Mouse (Mus musculus) E14TG2a.4 (cell line): ENCODE results near the gene Hcst.

ENCODE experiments used
- CTCF ChIP-seq: conservative IDR thresholded peaks from 2 replicates; pipeline ENCODE4 v1.5.1; 2014; ENCODE audit warnings: low read length
- POU5F1 ChIP-seq: IDR thresholded peaks from 2 replicates; pipeline ENCODE4 v1.6.1; 2014; ENCODE audit warnings: low read length, borderline replicate concordance

DNA sequence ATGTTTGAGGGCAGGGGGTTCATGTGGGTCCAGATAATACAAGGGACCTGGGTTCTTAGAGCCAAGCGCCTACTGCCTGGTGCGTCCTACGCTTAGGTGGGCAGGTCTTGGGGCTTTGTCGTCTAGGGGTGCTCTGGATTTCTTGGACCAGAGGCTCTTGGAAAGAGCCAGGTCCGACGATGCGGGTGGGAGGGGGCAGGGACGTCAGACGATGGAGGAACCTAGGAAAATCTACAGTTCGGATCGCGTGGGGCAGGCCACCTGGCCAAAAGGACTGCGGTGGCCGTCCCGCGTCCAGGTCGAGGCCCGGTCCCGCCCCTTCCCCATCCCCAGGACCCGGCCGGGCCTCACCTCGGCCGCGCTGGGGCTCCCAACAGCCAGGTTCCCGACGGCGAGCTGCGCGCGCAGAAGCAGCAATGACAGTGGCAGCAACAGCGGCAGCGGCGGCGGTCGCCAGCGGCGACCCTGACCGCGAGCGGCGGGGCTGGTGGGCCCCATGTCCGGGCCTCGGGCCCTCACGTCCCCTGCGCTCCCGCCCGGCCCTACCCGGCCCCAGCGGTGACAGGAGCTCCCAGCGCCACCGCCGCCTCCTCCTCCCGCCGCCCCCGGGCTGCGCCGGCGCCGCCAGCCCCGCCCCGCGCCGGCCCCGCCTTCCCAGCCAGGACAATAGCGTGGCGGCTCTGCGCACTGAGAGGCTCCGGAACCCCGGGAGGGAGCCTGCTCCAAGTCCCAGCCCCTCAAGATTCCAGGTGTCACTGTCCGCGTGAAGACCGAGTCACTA, 25.5 kb upstream of the Hcst start, which contains the start of gene Aplp1:
- no peak for TF ChIP-seq CTCF
- TF ChIP-seq POU5F1 = no peak
